Mouse (Mus musculus): ENCODE data around the gene Bpifb9a.
"Not testable (repeated sequence)": the region's sequence is repeated elsewhere in the genome, so short reads cannot be mapped to it uniquely, and the experiment has no call there.

The Bpifb9a gene

GRCm38 (mm10) chr2:154306927-154307326, 49.3 kb downstream of the Bpifb9a start, which contains the start of gene Bpifb9b:
Gene Bpifb9b, plus strand, starts transcription at chr2:154307227.
- not testable (repeated sequence) for DNase-seq (ENCODE audit: low spot score in 2 of 2)

GRCm38 (mm10) chr2:154313771-154314170, 56.1 kb downstream of the Bpifb9a start:
- not testable (repeated sequence) for DNase-seq (ENCODE audit: low spot score in 2 of 2)
